Mouse (Mus musculus) embryonic fibroblast, embryonic 13.5 days (primary cell): ENCODE measurements around the gene Pdcd1lg2.

Experiments
- CTCF ChIP-seq: IDR thresholded peaks from 2 replicates; pipeline ENCODE4 v1.5.1; 2011; ENCODE audit warnings: mild to moderate bottlenecking, control low read depth, low read length, moderate library complexity, borderline replicate concordance; ENCODE audit not compliant: insufficient read depth
- POLR2A ChIP-seq: IDR thresholded peaks from 2 replicates; pipeline ENCODE4 v1.6.1; 2011; ENCODE audit warnings: low read depth, mild to moderate bottlenecking, control low read depth, low read length, moderate library complexity

- no peak for TF ChIP-seq POLR2A
- no peak for TF ChIP-seq CTCF
Measured at GRCm38 (mm10) chr19:29508208-29508607, 97.5 kb downstream of the Pdcd1lg2 start.
